Mouse (Mus musculus) small intestine, adult 2 months (tissue): ENCODE data around the gene Icmt. TPM values are rescaled to one million over a fixed set of nuclear protein-coding genes. Genes with fewer than 3 reads are reported as not detected.

Source experiments
- H3K27ac ChIP-seq: fragments of 200-500 bp; 2 replicates; pipeline ENCODE4 v1.5.1; 2012; ENCODE audit warnings: low read depth, low read length, control low read depth, inconsistent platforms; ENCODE audit not compliant: insufficient read depth
- H3K27me3 ChIP-seq: fragments of 200-500 bp; 2 replicates; pipeline ENCODE4 v1.6.1; 2012; ENCODE audit warnings: mild to moderate bottlenecking, moderate library complexity, low read length, inconsistent platforms; ENCODE audit not compliant: control insufficient read depth, insufficient read depth
- H3K36me3 ChIP-seq: fragments of 200-500 bp; 2 replicates; pipeline ENCODE4 v1.6.1; 2012; ENCODE audit warnings: mild to moderate bottlenecking, low read length, control low read depth, inconsistent platforms; ENCODE audit not compliant: control insufficient read depth, insufficient read depth
- H3K4me1 ChIP-seq: fragments of 200-500 bp; 2 replicates; pipeline ENCODE4 v1.6.1; 2012; ENCODE audit warnings: low read length, inconsistent platforms, mixed read lengths; ENCODE audit not compliant: control insufficient read depth, insufficient read depth, insufficient read length
- H3K4me3 ChIP-seq: fragments of 200-500 bp; 2 replicates; pipeline ENCODE4 v1.5.1; 2012; ENCODE audit warnings: low read depth, mild to moderate bottlenecking, control low read depth, inconsistent platforms, low read length, moderate library complexity
- CTCF ChIP-seq: fragments of 200-500 bp; IDR thresholded peaks from 2 replicates; pipeline ENCODE4 v1.5.1; 2012; ENCODE audit warnings: low read depth, mild to moderate bottlenecking, control low read depth, inconsistent platforms, low read length, moderate library complexity, mixed read lengths; ENCODE audit not compliant: insufficient replicate concordance, insufficient read length; ENCODE audit errors: extremely low read depth
- POLR2A ChIP-seq: fragments of 200-500 bp; IDR thresholded peaks from 2 replicates; pipeline ENCODE4 v1.6.1; 2012; ENCODE audit warnings: low read depth, mild to moderate bottlenecking, control low read depth, inconsistent platforms, low read length, moderate library complexity
- WGBS: fragments of 180-500 bp; shearing (Covaris S2); methylation state at CpG from one replicate; pipeline ENCODE4 v1.1.7; 2018; 5-methylcytosine and 5-hydroxymethylcytosine counted together
- polyA plus RNA-seq: library from polyadenylated mRNA; depleted of rRNA; stranded (reverse); fragments of >200 nt; gene quantifications from 2 replicates; pipeline ENCODE4 v1.2.3, GENCODE M21; 2012

Gene Icmt
- polyA plus RNA-seq, 1 experiment: 26.5 TPM

GRCm38 (mm10) chr4:152285505-152285904, 11.5 kb upstream of the Icmt start:
- Histone ChIP-seq H3K27ac (no peak overlapping the region), H3K4me1 (peaks cover 11% of the 10 kb centered on the region), H3K36me3 (no peaks in the 10 kb centered on the region), H3K27me3 (peaks cover 30% of the 10 kb centered on the region), H3K4me3 (no peak overlapping the region)
- 5% methylated on average over 10 of the region's 10 CpGs for WGBS
- TF ChIP-seq CTCF (peak; percentile 78; the same call in 1 of the 2 replicates), POLR2A (no peak)

GRCm38 (mm10) chr4:152286183-152286582, 10.8 kb upstream of the Icmt start:
- peaks cover 37% of the 10 kb centered on the region for H3K27me3 ChIP-seq
- TF ChIP-seq POLR2A: no peak
- TF ChIP-seq CTCF: no peak
- peaks cover 11% of the 10 kb centered on the region for H3K4me1 ChIP-seq
- H3K4me3 ChIP-seq: peak overlapping the region; percentile 37
- H3K36me3 ChIP-seq: no peaks in the 10 kb centered on the region
- no peak overlapping the region for H3K27ac ChIP-seq
- 5% methylated on average over 32 of the region's 32 CpGs for WGBS

- H3K4me3 ChIP-seq: no peak overlapping the region
- H3K4me1 ChIP-seq: peaks cover 11% of the 10 kb centered on the region
- WGBS: 6% methylated on average over 26 of the region's 26 CpGs
- peaks cover 43% of the 10 kb centered on the region for H3K27me3 ChIP-seq
- no peaks in the 10 kb centered on the region for H3K36me3 ChIP-seq
- TF ChIP-seq CTCF: no peak
- TF ChIP-seq POLR2A: no peak
- no peak overlapping the region for H3K27ac ChIP-seq
Measured at GRCm38 (mm10) chr4:152286887-152287286, 10.1 kb upstream of the Icmt start.

GRCm38 (mm10) chr4:152287317-152288120, 9.5 kb upstream of the Icmt start:
- peaks cover 11% of the 10 kb centered on the region for H3K4me1 ChIP-seq
- no peaks in the 10 kb centered on the region for H3K36me3 ChIP-seq
- 30% methylated on average over 19 of the region's 19 CpGs for WGBS
- no peak overlapping the region for H3K4me3 ChIP-seq
- peaks cover 43% of the 10 kb centered on the region for H3K27me3 ChIP-seq
- H3K27ac ChIP-seq: no peak overlapping the region
- TF ChIP-seq CTCF: no peak
- no peak for TF ChIP-seq POLR2A

GRCm38 (mm10) chr4:152288398-152288945, 8.6 kb upstream of the Icmt start:
- 61% methylated on average over 18 of the region's 18 CpGs for WGBS
- no peak for TF ChIP-seq POLR2A
- TF ChIP-seq CTCF: no peak
- no peaks in the 10 kb centered on the region for H3K36me3 ChIP-seq
- H3K27ac ChIP-seq: no peak overlapping the region
- H3K27me3 ChIP-seq: peaks cover 46% of the 10 kb centered on the region
- H3K4me1 ChIP-seq: peaks cover 4% of the 10 kb centered on the region
- no peak overlapping the region for H3K4me3 ChIP-seq

GRCm38 (mm10) chr4:152290385-152290784, 6.6 kb upstream of the Icmt start:
- Histone ChIP-seq H3K4me3 (peak overlapping the region; percentile 5; the same call in 1 of the 2 replicates), H3K27me3 (peaks cover 46% of the 10 kb centered on the region)
- WGBS: 1% methylated on average over 39 of the region's 39 CpGs

GRCm38 (mm10) chr4:152290991-152291390, 6.0 kb upstream of the Icmt start:
- Histone ChIP-seq H3K4me3 (no peak overlapping the region), H3K27ac (no peak overlapping the region), H3K36me3 (no peaks in the 10 kb centered on the region), H3K4me1 (peaks cover 9% of the 10 kb centered on the region), H3K27me3 (peaks cover 46% of the 10 kb centered on the region)
- TF ChIP-seq POLR2A: no peak
- 39% methylated on average over 11 of the region's 11 CpGs for WGBS

More at GRCm38 (mm10) chr4:152290385-152290784, 6.6 kb upstream of the Icmt start:
- Histone ChIP-seq H3K27ac (no peak overlapping the region), H3K36me3 (no peaks in the 10 kb centered on the region), H3K4me1 (peaks cover 4% of the 10 kb centered on the region)
- no peak for TF ChIP-seq POLR2A
- TF ChIP-seq CTCF: no peak
